ENCODE assay signal across 8 mouse cellular contexts in the genomic region with DNA sequence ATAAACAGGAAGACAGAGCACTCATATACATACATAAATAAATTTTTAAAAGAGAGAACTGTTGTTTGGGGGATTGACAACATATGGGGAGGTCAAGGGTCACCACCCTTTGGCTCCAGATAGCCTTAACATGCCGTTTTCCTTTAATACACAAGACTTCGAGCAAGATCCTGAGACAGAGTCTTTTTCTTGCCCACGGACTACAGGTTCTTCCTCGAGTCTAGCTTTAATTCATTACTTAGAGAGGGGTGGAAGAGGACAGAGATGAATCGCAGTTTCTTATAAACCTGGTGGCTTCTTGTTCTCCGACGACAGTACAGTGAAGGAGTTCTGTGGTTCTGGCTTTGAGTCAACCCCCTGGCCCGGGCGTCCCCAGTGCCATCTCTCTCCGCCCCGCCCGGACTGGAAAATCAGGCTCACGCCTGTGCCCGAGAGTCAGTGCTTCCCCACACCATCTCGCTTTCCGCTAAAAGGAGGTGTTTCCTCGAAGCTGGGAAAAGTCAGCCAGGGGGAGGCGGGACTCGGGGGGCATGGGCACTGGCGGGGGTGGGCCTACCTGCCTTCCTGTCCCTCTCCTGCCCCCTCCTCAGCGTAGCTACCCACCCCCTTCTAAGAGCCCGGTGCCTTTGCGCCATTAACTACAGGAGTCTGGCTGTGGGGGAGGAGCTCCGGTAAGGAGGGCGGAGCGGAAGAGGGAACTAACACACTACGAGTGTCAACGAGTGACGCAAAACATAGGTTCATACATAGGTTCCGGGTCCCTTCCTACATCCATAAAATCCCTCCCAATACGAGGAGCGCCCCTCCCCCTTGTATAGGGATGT. TPM values are rescaled to one million over a fixed set of nuclear protein-coding genes. Genes with fewer than 3 reads are reported as not detected.
A peak's percentile ranks its signal among the peaks of the same experiment; 100 is the strongest.
DNase-seq lines count a peak whose midpoint lies in the region; ATAC-seq lines count a peak whose summit lies in the region.

No protein-coding gene starts in this region.

- H3K4me2 ChIP-seq in hindbrain, embryonic 16.5 days (ENCODE audit: low read length) = peak overlapping the region; percentile 84
- peak overlapping the region; percentile 90 for H3K4me2 ChIP-seq in liver, embryonic 12.5 days

- H3K36me3 ChIP-seq in forebrain, embryonic 10.5 days (replicated peaks) = no peaks in the 10 kb centered on the region
- no peaks in the 10 kb centered on the region for H3K36me3 ChIP-seq in hindbrain, embryonic 16.5 days (ENCODE audit: control insufficient read depth, insufficient read depth, low read length)
- H3K36me3 ChIP-seq in liver, embryonic 12.5 days = no peaks in the 10 kb centered on the region

- 4% methylated on average over 32 of the region's 32 CpGs for WGBS in forebrain, embryonic 10.5 days
- WGBS in hindbrain, embryonic 16.5 days = 3% methylated on average over 32 of the region's 32 CpGs
- 4% methylated on average over 32 of the region's 32 CpGs for WGBS in liver, embryonic 12.5 days (ENCODE audit: insufficient replicate concordance)

- no peaks in the 10 kb centered on the region for H3K9me3 ChIP-seq in forebrain, embryonic 10.5 days
- no peaks in the 10 kb centered on the region for H3K9me3 ChIP-seq in hindbrain, embryonic 16.5 days (ENCODE audit: control insufficient read depth, low read length)
- H3K9me3 ChIP-seq in liver, embryonic 12.5 days (replicated peaks) = no peaks in the 10 kb centered on the region

- peak overlapping the region; percentile 80 for H3K27ac ChIP-seq in forebrain, embryonic 10.5 days
- no peak overlapping the region for H3K27ac ChIP-seq in hindbrain, embryonic 16.5 days (ENCODE audit: low read depth, low read length)
- no peak overlapping the region for H3K27ac ChIP-seq in liver, embryonic 12.5 days

- peak; percentile 71 for ATAC-seq in hindbrain, embryonic 16.5 days
- ATAC-seq in liver, embryonic 12.5 days = peak; percentile 69

- peak overlapping the region; percentile 65 for H3K9ac ChIP-seq in hindbrain, embryonic 16.5 days (ENCODE audit: low read depth, low read length)
- peak overlapping the region; percentile 63 for H3K9ac ChIP-seq in liver, embryonic 12.5 days

- peaks cover 52% of the 10 kb centered on the region for H3K4me1 ChIP-seq in forebrain, embryonic 10.5 days
- peaks cover 5% of the 10 kb centered on the region for H3K4me1 ChIP-seq in hindbrain, embryonic 16.5 days (ENCODE audit: control insufficient read depth, insufficient read depth, low read depth, low read length)
- peaks cover 43% of the 10 kb centered on the region for H3K4me1 ChIP-seq in liver, embryonic 12.5 days

- H3K27me3 ChIP-seq in forebrain, embryonic 10.5 days (ENCODE audit: poor library complexity, severe bottlenecking) = peaks cover 79% of the 10 kb centered on the region
- H3K27me3 ChIP-seq in hindbrain, embryonic 16.5 days (replicated peaks; ENCODE audit: control insufficient read depth, insufficient read depth, low read length) = peaks cover 3% of the 10 kb centered on the region; the same call in 1 of the 2 replicates
- H3K27me3 ChIP-seq in liver, embryonic 12.5 days (replicated peaks) = peaks cover 61% of the 10 kb centered on the region

- DNase-seq in A20 (ENCODE audit: low read depth, low spot score) = peak; percentile 64
- peak; percentile 40 for DNase-seq in Muller cell, postnatal 12 days (ENCODE audit: inconsistent ontology term)
- no peak for DNase-seq in forebrain, embryonic 10.5 days (ENCODE audit: extremely low spot score, low spot score)
- DNase-seq in naive thymus-derived CD4-positive, alpha-beta T cell, adult 2 months (ENCODE audit: low read depth) = peak; percentile 88
- DNase-seq in urinary bladder, postnatal 25 days (ENCODE audit: low spot score) = peak; percentile 50
- no peak for DNase-seq in cerebellum, adult 11 months

- H3K4me3 ChIP-seq in forebrain, embryonic 10.5 days = peak overlapping the region; percentile 64
- H3K4me3 ChIP-seq in hindbrain, embryonic 16.5 days (ENCODE audit: low read length) = peak overlapping the region; percentile 53
- H3K4me3 ChIP-seq in liver, embryonic 12.5 days = peak overlapping the region; percentile 59

RNA-seq across cellular contexts. Expression of a gene that starts 11.7 kb away (rescaled TPM):
- 0.23 and 0.37 TPM in 2 replicates for polyA plus RNA-seq in forebrain, embryonic 10.5 days (2016; fragmentation: Nextera tagmentation; extraction: Ambion mirVana)
- 0.15 and 0.22 TPM in 2 replicates for polyA plus RNA-seq in hindbrain, embryonic 16.5 days (2015; fragmentation: Nextera tagmentation; extraction: Ambion mirVana)
- polyA plus RNA-seq in liver, embryonic 12.5 days (2016; fragmentation: Nextera tagmentation; extraction: Ambion mirVana) = not detected in 2 replicates

RNA-seq across cellular contexts. Expression of a gene that starts 24.4 kb away (rescaled TPM):
- polyA plus RNA-seq in forebrain, embryonic 10.5 days (2016; fragmentation: Nextera tagmentation; extraction: Ambion mirVana) = 3.9 and 4.0 TPM in 2 replicates
- polyA plus RNA-seq in hindbrain, embryonic 16.5 days (2015; fragmentation: Nextera tagmentation; extraction: Ambion mirVana) = 7.2 and 7.8 TPM in 2 replicates
- polyA plus RNA-seq in liver, embryonic 12.5 days (2016; fragmentation: Nextera tagmentation; extraction: Ambion mirVana) = 3.6 and 4.0 TPM in 2 replicates

Comparison
In these comparisons a context has a peak if more than half of its experiments do, and no peak if none do; other contexts are left out.
1. DNase-seq: peak in A20 (single experiment), Muller cell, postnatal 12 days (single experiment), naive thymus-derived CD4-positive, alpha-beta T cell, adult 2 months (single experiment) and urinary bladder, postnatal 25 days (single experiment); none in forebrain, embryonic 10.5 days (single experiment) and cerebellum, adult 11 months (single experiment).
2. Peak in every context shown above with its lines, with median percentiles within 50 percentile points of each other: H3K4me3 ChIP-seq.